Mouse (Mus musculus): Measurements from ENCODE around the gene Zgrf1.

Gene Zgrf1

DNA sequence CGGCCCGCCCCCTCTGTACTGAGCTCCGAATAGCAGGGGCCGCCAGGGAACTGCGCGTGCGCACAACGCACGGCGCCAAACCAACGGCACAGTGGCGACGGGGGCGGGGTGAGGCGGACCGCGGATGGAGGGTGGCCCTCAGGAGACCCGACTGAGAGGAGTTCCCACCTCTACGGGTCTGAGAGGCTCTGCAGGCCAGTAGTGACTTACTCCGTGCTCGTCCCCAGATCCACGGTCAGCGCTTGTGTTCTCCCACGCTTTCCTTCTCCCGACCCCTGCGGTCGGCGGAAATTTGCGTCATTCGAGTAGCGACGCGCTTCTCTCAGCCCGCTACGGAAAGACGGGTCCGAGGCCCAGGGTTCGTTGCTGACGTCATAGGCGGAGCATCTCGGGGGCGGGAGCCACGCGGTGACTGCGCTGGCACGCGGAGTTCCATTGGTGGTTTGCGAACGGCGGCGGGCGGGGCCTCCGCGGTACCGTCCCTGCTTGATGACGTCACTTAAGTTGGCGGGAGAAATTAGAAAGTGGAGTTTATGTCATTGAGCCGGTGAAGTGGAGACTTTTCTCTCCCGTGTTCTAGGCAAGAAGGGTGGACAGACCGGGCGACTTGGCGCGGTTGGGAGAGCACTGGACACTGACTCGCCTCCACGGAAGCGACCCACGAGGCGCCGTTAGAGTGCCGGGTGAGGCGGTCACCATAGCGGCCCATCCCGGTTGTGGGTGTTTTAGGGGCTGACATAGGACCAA lies at the start of gene Zgrf1, which contains the start of gene Larp7:
Gene Zgrf1 (plus strand): TSS at position 517 of the 747 bp plus-strand sequence.
Gene Larp7 (minus strand): TSS at position 377 of the 747 bp plus-strand sequence.
- in situ Hi-C loops (cut with MboI; ENCODE audit: low pct_unique_long_range_greater_than_20kb in 1 of 2, low sequenced_read_pairs in 2 of 2, unreplicated experiment in 1 of 2) = loop anchor here (5.0 kb wide), 1 partner anchor 101 kb away; no protein-coding TSS in a partner anchor

DNA sequence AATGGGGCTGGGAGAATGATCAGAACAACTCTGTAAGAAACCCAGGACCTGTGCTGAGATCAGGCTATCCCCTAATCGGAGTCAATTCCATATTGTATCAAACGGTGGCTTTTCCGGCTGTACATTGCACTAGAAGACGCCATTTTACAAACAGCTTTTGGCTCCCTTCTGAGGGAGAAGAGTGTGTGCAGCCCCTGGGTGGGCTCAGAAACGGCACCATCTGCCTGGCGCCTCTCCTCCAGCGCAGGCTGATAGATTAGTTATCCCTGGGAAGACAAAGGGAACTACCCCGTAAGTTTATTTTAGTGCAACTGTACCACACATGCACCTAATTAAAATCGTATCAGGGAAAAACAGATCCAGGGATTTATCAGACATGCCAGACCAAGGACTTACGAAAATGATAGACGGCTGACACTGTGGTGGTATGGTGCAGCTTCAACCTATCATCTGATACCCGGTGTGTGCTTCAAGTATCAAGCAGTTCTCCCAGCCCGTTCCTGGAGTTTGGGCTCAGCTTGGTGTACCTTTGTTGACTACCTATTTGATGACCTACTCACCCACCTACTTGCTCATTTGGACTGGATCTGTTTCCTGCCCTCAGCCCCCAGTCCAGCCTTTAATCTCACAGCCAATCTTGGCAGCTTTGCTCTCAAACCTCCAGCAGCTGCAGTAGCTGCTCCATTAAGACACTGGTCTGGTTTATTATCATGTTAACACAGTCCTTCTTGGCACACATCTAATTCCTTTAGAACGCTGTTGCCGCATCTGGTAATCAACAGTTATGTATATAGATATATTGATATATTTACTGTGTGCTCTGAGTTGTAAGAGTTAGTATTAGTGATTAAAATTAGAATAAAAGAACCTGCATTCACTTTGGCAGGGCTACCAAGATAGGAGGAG lies 45.2 kb upstream of the Zgrf1 start:
- in situ Hi-C loops (cut with MboI; ENCODE audit: low pct_unique_long_range_greater_than_20kb in 1 of 2, low sequenced_read_pairs in 2 of 2, unreplicated experiment in 1 of 2) = no loop called here

DNA sequence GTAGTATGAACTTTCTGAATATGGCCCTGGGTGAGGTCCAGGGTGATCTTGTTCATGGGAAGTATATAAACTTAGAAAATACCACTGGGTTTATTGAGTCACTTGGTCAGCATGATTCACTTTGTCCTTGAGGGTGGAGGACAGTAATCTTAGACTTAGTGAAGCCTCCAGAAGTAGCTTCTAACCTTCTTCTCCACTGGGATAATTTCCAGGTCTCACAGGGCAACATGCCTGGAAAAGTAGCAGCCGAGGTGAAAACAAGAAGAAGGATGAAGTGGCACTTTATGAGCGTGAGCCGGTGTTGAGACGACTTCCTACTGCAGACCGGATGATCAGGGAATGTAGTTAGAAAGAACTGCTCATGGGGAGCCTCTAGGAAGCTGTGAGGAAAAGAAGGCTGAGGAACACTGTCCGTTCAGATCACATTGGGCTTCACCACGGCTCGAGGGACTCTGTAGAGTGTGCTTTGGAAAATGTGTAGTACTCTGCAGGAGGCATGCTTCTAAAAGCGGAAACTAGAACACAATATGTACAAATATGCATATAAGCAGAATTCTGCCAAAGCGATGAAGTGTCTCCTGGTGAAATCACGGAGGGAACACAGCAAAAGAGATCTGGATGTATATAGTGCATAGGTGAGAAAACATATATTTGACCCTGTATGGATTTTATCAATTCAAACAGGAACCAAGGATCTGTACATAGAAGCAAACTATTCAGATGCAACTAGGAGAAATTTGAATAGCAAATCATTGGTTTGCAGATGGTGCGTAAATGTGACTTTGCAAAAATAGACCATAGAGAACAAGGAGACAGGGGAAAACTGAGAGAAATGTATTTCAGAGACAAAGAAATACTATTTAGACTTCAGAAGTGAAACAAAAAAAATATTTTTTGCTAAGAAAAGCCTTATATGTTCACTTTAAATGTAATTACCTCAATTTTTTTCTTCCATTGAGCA lies 41.2 kb upstream of the Zgrf1 start:
- in situ Hi-C loops (cut with MboI; ENCODE audit: low pct_unique_long_range_greater_than_20kb in 1 of 2, low sequenced_read_pairs in 2 of 2, unreplicated experiment in 1 of 2) = no loop called here

DNA sequence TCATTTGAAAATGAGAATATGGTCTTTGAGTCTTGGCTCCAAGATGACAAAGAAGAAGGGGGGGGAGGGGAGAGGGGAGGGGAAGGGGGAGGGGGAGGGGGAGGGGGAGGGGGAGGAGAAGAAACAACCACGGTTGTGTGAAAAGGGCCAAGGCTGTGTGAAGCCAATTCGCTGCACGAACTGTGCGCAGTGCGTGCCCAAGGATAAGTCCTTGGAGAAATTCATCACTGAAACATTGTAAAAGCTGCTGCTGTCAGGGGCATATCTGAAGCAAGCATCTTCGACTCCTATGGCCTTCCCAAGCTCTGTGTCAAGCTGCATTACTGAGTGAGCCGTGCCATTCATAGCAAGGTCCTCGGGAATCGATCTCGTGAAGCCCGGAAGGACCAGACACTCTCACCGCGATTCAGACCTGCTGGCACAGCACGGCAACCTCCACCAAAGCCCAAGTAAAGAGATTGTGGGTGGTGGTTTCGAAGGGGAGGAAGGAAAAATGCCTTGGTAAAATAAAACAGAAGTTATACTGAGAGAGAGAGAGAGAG lies 40.4 kb upstream of the Zgrf1 start:
- in situ Hi-C loops (cut with MboI; ENCODE audit: low pct_unique_long_range_greater_than_20kb in 1 of 2, low sequenced_read_pairs in 2 of 2, unreplicated experiment in 1 of 2) = no loop called here

DNA sequence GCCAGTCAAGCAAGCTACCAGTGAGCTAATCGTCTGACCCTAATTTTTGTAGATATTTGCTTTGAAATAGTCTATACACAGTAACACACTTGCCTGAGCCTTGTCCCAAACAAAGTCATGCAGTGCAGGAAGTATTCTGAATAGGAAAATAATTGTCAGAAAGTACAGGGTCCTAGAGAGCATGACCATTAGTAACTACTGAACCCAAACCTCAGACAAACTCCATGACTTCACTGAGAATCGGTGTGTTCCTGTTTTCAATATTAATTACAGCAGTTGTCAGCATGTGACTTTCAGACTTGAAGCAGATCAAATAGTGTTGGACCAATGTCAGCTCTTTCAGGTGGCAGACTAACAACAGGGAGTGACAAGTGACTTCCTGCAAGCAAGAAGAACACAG lies 39.6 kb upstream of the Zgrf1 start:
- in situ Hi-C loops (cut with MboI; ENCODE audit: low pct_unique_long_range_greater_than_20kb in 1 of 2, low sequenced_read_pairs in 2 of 2, unreplicated experiment in 1 of 2) = no loop called here

DNA sequence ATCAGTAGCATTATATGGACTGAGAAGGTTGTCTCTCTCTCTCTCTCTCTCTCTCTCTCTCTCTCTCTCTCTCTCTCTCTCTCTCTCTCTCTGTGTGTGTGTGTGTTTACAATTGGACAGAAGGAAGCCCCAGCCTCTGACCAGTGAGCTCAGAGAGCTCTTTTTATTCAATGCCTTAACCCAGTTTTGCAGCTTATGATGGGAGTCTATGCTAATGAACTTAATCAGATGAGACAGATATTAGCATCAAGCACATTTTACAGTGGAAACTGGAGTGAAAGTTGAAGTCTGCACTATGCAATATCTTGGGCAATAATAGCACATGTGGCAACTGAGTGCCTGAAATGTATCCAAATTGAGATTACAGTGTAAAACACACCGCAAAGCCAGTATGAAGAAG lies 38.0 kb upstream of the Zgrf1 start:
- in situ Hi-C loops (cut with MboI; ENCODE audit: low pct_unique_long_range_greater_than_20kb in 1 of 2, low sequenced_read_pairs in 2 of 2, unreplicated experiment in 1 of 2) = no loop called here

DNA sequence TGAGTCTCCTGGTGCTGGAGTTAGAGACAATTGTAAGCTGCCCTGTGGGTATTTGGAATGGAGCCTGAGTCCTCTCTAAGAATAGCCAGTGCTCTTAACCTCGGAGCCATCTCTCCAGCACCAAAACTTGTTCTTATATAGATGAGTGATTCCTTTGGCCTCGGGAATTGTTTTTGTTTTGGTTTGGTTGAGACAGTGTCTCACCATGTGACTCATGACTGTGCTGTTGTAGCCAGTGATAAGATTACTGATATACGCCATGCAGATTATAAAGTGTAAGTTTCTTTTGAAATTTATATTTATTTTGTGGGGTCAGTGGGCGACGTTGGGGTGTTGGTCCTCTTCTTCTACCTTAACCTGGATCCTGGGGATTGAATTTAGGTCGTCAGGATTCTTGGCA lies 33.0 kb upstream of the Zgrf1 start:
- in situ Hi-C loops (cut with MboI; ENCODE audit: low pct_unique_long_range_greater_than_20kb in 1 of 2, low sequenced_read_pairs in 2 of 2, unreplicated experiment in 1 of 2) = no loop called here

DNA sequence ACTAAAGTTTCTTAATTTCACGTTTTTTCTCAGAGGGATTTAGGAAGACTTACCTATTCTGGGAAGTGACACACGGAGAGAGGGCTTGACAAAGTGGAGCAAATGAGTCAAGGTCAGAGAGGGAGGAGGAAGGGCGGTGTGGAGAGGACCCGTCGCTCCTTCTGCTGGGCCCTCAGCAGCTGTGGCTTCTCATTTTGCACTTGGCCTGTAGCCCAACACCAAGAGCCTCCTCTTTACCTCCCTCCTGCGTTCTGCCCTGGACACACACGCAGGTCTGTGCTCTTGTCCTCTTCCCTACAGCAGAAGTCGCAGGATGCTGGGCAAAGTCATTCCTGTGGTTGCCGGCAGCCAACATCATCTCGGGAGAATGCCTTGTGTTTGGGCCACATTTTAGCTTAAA lies 32.1 kb upstream of the Zgrf1 start:
- in situ Hi-C loops (cut with MboI; ENCODE audit: low pct_unique_long_range_greater_than_20kb in 1 of 2, low sequenced_read_pairs in 2 of 2, unreplicated experiment in 1 of 2) = no loop called here

DNA sequence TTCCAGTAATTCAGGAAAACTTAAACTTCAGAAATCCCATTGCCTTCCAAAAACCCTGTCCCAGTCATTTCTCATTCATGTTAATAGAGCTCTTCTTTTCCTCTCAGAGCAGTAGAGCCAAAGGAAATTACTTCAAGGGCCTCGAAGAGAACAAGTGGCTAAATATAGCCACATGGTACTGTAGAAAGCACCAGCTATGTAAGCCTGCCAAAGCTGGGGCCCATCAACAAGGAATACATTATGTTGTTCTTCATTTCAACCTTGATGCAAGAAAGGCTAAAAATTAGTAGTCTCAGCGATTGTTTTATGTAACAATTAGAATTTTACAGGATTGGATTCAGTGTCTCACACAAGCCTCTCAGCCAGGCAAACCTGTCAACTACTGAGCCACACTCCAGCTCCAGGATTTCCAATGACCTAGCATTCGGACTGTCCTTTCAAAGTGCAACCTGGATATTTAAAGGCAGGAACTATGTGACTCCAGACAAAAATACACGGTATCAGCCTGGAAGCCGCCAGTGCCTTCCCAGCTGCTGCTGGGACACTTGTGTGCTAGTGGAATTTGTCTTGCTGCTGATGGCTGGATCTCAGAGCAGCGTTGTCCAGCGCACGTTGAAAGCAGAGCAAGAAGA lies 28.0 kb upstream of the Zgrf1 start:
- in situ Hi-C loops (cut with MboI; ENCODE audit: low pct_unique_long_range_greater_than_20kb in 1 of 2, low sequenced_read_pairs in 2 of 2, unreplicated experiment in 1 of 2) = no loop called here

DNA sequence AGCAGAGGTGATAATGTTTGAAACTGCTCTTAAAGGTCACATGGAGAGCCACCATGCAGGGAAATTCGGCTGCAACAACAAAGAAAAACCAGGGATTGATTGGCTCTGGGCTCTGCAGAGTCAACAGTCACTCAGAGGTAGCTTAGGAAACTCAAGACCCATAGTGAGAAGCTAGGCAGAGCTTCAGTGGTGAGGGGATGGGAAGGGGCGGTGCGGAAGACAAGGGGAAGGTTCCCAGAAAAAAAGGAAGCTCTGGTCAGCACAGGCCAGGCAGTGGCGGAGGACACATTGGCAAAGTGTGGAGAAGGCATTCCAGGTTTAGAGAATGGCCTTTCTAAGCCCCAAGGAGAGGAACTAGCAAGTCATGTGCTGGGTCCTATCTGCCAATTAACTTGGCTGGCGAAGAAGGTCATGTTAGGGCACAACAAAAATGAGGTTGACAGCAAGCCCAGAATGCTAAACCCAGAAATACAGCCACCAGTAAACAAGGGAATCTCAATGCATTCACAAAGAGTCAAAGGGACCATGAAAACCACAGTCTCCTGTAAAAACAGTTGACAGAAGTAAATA lies 25.7 kb upstream of the Zgrf1 start:
- in situ Hi-C loops (cut with MboI; ENCODE audit: low pct_unique_long_range_greater_than_20kb in 1 of 2, low sequenced_read_pairs in 2 of 2, unreplicated experiment in 1 of 2) = no loop called here

DNA sequence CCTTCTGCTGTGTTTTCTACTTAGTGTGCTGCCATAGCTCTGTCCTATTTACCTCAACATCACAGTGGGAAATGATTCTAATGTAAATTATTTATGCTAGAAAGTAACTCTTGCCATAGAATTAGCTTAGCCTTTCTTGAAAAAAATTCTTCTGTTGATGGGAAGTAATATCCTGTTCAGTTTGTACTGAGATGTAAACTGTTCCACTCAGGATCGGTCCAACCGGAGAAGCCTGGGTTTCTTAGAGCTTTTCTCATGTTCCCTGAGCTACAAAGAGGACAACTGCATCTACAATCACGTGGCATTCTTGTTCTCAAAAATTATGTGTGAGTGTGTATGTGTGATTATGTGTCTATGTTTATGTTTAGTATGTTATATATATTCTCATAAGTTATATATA lies 24.1 kb upstream of the Zgrf1 start:
- in situ Hi-C loops (cut with MboI; ENCODE audit: low pct_unique_long_range_greater_than_20kb in 1 of 2, low sequenced_read_pairs in 2 of 2, unreplicated experiment in 1 of 2) = no loop called here

DNA sequence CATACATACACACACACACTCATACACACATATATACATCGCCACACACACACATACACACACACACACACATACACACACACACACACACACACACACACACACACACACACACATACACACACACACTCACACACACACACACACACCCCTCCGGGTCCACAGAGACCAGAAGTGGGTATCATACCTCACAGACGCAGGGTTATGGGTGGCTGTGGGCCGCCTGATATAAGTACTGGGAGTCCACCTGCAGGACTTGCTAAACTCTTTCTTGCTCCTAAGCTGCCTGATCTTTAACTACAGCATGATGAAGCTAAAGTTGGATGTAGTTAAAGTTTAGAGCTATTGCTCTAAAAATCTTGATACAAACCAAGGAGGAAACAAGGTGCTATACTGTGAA lies 23.5 kb upstream of the Zgrf1 start:
- in situ Hi-C loops (cut with MboI; ENCODE audit: low pct_unique_long_range_greater_than_20kb in 1 of 2, low sequenced_read_pairs in 2 of 2, unreplicated experiment in 1 of 2) = loop anchor here in 1 of 2 experiments (5.0 kb wide), 1 partner anchor 73 kb away; no protein-coding TSS in a partner anchor

DNA sequence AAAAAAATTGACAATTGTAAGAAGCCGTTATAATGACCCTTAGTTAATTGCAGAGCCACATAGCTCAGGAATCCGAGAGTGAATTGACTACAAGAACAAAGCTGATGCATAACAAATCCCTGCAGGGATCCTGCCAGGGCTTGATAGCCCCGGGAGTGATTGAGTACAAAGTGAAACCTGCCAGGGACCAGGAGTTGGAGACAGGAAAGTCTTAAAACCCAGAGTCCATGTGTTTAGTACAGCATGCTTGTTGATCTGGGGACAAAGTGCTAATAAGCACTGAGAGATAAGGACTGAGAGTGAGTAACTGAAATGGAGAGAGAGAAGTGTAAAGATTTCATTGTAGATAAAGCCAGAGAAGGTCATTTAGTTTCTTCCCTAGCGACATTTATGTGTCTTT lies 23.0 kb upstream of the Zgrf1 start:
- in situ Hi-C loops (cut with MboI; ENCODE audit: low pct_unique_long_range_greater_than_20kb in 1 of 2, low sequenced_read_pairs in 2 of 2, unreplicated experiment in 1 of 2) = loop anchor here in 1 of 2 experiments (5.0 kb wide), 1 partner anchor 73 kb away; no protein-coding TSS in a partner anchor

DNA sequence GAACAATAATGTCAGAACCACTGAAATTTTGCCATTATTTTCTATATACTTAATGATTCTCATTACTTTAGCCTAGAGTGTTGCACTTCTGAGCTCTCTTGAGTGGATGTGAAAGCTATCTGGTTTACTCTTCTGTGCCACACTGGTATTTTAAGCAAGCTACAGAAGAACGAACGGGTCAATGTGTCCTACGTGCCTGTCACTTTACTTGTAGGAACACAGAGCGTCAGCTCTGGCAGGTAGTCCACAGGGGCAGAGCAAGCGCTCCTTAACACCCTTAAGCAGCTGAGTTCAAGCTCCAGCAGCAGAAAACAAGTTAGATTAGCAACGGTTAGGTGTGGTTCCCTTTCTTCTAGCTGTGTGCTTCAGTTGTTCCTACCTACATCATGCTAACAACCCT lies 14.1 kb upstream of the Zgrf1 start:
- in situ Hi-C loops (cut with MboI; ENCODE audit: low pct_unique_long_range_greater_than_20kb in 1 of 2, low sequenced_read_pairs in 2 of 2, unreplicated experiment in 1 of 2) = no loop called here

DNA sequence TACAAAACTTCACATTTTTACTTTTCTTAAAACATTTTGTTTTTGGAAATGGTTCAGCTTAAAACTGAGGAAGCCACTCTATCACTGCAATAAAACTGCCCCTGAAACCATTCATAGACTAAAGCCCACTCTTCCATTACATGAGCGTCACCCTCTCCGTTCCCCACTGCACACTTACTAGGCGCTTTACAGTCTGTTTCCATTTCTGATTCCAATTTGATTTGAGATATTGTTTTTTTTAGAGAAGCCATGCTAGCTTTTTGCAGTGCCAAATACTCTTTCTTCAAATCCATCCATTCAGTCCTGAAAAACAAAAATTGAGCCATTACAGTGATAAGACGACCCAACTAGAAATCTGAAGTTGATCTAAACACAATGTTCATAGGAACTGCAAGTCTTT lies 9.3 kb upstream of the Zgrf1 start:
- in situ Hi-C loops (cut with MboI; ENCODE audit: low pct_unique_long_range_greater_than_20kb in 1 of 2, low sequenced_read_pairs in 2 of 2, unreplicated experiment in 1 of 2) = no loop called here

DNA sequence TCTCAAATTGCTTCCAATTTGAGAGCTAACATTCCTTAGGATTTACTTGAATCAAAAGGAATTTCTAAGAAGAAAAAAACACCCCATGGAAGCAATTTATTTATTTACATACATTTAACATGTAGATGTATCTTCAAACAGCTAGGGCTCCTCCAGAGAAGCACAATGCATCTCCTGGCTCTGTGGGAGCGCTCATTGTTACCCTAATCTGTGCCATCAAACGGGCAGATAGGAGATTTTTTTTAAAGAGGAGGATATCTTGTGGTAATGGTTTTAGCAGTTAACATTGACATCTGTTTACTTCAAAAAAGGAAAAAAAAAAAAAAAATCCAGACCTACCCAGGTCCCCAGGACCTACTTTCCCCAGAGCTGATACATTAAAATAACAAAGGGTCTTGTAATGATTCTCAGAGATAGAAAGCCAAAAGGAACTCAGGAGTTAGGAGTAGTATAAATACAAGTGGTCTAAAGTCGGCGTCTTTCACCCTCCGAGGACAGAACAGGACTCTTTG lies 8.6 kb upstream of the Zgrf1 start:
- in situ Hi-C loops (cut with MboI; ENCODE audit: low pct_unique_long_range_greater_than_20kb in 1 of 2, low sequenced_read_pairs in 2 of 2, unreplicated experiment in 1 of 2) = no loop called here

DNA sequence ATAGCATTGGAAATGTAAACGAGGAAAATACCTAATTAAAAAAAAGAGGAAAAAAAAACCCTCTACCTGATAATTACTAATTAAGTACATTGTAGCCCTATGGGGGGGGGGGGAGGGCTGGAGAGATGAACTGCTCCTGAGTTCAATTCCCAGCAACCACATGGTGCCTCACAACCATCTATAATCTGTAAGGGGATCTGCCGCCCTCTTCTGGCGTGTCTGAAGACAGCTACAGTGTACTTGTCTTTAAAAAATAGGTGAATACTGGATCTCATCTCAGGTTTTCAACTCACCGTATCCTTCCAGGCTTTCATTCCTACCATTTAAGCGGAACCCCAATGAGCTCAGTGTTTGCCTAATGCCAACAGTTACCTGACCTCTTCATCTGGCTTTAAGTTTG lies 5.4 kb upstream of the Zgrf1 start:
- in situ Hi-C loops (cut with MboI; ENCODE audit: low pct_unique_long_range_greater_than_20kb in 1 of 2, low sequenced_read_pairs in 2 of 2, unreplicated experiment in 1 of 2) = no loop called here

Measured in mouse embryonic stem cell (cell line).